Mouse (Mus musculus) G1E (cell line): ENCODE measurements around the gene Odf3b. TPM values are rescaled to one million over a fixed set of nuclear protein-coding genes. Genes with fewer than 3 reads are reported as not detected.
A peak's percentile ranks its signal among the peaks of the same experiment; 100 is the strongest.

Experiments used
- ATAC-seq: 2 replicates; pipeline ENCODE4 v1.8.0; 2016; ENCODE audit warnings: mild to moderate bottlenecking; ENCODE audit not compliant: insufficient number of reproducible peaks, poor library complexity, low FRiP score, severe bottlenecking; ENCODE audit errors: extremely low read depth
- DNase-seq: peaks from one replicate; pipeline ENCODE4 v3.0.0; 2012; ENCODE audit warnings: low spot score
- H3K27me3 ChIP-seq: 2 replicates; pipeline ENCODE4 v1.6.1; 2012; ENCODE audit warnings: mild to moderate bottlenecking, low read length, inconsistent platforms; ENCODE audit not compliant: insufficient read depth
- H3K36me3 ChIP-seq: replicated peaks from 2 replicates; pipeline ENCODE3; 2012; ENCODE audit warnings: mild to moderate bottlenecking, inconsistent platforms
- H3K4me1 ChIP-seq: 2 replicates; pipeline ENCODE4 v1.6.1; 2012; ENCODE audit warnings: low read depth, low read length, inconsistent platforms, mixed read lengths; ENCODE audit not compliant: insufficient read depth
- H3K4me3 ChIP-seq: 2 replicates; pipeline ENCODE4 v1.5.1; 2012; ENCODE audit warnings: low read depth, mild to moderate bottlenecking, inconsistent platforms, low read length, moderate library complexity, mixed read lengths
- H3K9me3 ChIP-seq: replicated peaks from 2 replicates; pipeline ENCODE4 v1.6.1; 2012; ENCODE audit warnings: inconsistent platforms
- CTCF ChIP-seq: IDR thresholded peaks from 2 replicates; pipeline ENCODE4 v1.5.1; 2012; ENCODE audit warnings: low read depth, low read length, inconsistent platforms, mixed read lengths
- GATA1 ChIP-seq: IDR thresholded peaks from 2 replicates; pipeline ENCODE4 v1.6.1; 2012; ENCODE audit warnings: borderline replicate concordance, low read length, inconsistent platforms, mixed read lengths
- GATA2 ChIP-seq: IDR thresholded peaks from 2 replicates; pipeline ENCODE4 v1.6.1; 2012; ENCODE audit warnings: low read depth, low read length, inconsistent platforms, borderline replicate concordance
- POLR2AphosphoS5 ChIP-seq: IDR thresholded peaks from 2 replicates; pipeline ENCODE4 v1.6.1; 2012; ENCODE audit warnings: low read depth, low read length, inconsistent platforms; ENCODE audit not compliant: insufficient replicate concordance
- TAL1 ChIP-seq: conservative IDR thresholded peaks from 2 replicates; pipeline ENCODE4 v1.6.1; 2012; ENCODE audit warnings: low read depth, low read length, inconsistent platforms, mixed read lengths
- polyA plus RNA-seq: library from polyadenylated mRNA; stranded (reverse); fragments of >175 nt; gene quantifications from 2 replicates; pipeline ENCODE4 v1.2.3, GENCODE M21; 2012
- total RNA-seq, 2 experiments: library from RNA; stranded (forward) in 1 of 2; stranded (reverse) in 1 of 2; fragments of 200-1000 nt in 1 of 2; fragments of >200 nt in 1 of 2; fragmentation: Nextera tagmentation in 1 of 2; gene quantifications; 2 replicates each; pipeline ENCODE4 v1.2.3; 2014 to 2017

Odf3b gene
- total and polyA plus RNA-seq, 3 experiments, result not detected

DNA sequence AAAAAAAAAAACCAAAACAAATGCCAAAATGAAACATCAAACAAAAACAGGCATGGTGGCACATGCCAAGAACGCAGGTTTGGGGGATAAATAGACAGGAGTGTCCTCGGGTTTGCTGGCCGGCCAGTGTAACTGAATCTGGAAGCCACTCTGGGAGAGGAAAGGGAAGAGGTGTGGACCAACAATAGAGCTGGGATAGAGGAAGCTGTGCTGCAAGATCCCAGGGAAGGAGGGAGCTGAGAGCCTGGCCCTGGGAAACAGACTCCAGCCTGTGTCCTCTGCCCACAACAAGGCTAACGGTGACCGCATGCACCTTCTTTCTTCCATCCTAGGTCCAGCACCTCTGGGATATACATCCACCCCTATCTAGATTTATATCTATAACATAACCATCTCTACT is 28.6 kb downstream of the Odf3b start:
- DNase-seq, result no peak
- Histone ChIP-seq H3K9me3 (no peaks in the 10 kb centered on the region), H3K36me3 (peaks cover 54% of the 10 kb centered on the region), H3K27me3 (no peaks in the 10 kb centered on the region), H3K4me1 (peaks cover 20% of the 10 kb centered on the region), H3K4me3 (no peak overlapping the region)
- no peak for ATAC-seq
- TF ChIP-seq GATA1, result no peak
- TF ChIP-seq POLR2AphosphoS5, result no peak
- no peak for TF ChIP-seq GATA2
- no peak for TF ChIP-seq TAL1
- TF ChIP-seq CTCF, result no peak

DNA sequence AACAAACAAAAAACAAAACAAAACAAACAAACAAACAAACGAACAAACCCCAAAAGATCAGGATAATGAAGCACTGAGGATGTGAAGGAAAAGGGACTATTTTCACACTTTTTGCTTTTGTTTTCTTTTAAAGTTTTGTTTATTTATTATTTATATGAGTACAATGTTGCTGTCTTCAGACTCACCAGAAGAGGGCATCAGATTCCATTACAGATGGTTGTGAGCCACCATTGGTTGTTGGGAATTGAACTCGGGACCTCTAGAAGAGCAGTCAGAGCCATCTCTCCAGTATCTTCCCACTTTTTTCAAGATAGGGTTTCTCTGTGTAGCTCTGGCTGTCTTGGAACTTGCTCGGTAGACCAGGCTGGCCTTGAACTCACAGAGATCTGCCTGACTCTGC is 35.8 kb downstream of the Odf3b start:
- no peaks in the 10 kb centered on the region for H3K9me3 ChIP-seq
- no peak for ATAC-seq
- TF ChIP-seq CTCF, result no peak
- no peak for TF ChIP-seq TAL1
- no peak for TF ChIP-seq GATA2
- no peak for TF ChIP-seq GATA1
- no peak for TF ChIP-seq POLR2AphosphoS5
- DNase-seq, result no peak
- H3K27me3 ChIP-seq, result peaks cover 6% of the 10 kb centered on the region; the same call in 1 of the 2 replicates
- H3K4me1 ChIP-seq, result peaks cover 7% of the 10 kb centered on the region
- no peaks in the 10 kb centered on the region for H3K36me3 ChIP-seq
- no peak overlapping the region for H3K4me3 ChIP-seq

DNA sequence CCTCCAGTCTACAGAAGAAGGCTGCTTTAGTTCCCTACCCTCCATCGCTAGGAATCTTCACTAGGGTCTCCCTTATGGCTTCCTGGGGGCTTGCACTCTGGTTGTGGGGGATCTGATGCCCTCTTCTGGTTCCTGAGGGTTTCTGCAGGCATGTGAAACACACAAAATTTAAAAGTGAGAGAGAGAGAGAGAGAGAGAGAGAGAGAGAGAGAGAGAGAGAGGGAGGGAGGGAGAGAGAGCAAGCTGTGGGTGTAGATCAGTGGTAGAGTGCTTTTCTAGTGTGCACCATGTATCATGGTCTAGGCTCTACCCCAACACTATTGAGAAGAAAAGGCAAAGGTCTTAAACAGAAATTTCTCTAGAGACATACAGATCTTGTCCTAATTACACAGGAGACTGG is 37.4 kb downstream of the Odf3b start:
- no peaks in the 10 kb centered on the region for H3K9me3 ChIP-seq
- no peak overlapping the region for H3K4me3 ChIP-seq
- no peak for TF ChIP-seq CTCF
- TF ChIP-seq POLR2AphosphoS5, result no peak
- no peak for DNase-seq
- no peaks in the 10 kb centered on the region for H3K36me3 ChIP-seq
- no peak for ATAC-seq
- H3K27me3 ChIP-seq, result peaks cover 9% of the 10 kb centered on the region; the same call in 1 of the 2 replicates
- H3K4me1 ChIP-seq, result peaks cover 7% of the 10 kb centered on the region

DNA sequence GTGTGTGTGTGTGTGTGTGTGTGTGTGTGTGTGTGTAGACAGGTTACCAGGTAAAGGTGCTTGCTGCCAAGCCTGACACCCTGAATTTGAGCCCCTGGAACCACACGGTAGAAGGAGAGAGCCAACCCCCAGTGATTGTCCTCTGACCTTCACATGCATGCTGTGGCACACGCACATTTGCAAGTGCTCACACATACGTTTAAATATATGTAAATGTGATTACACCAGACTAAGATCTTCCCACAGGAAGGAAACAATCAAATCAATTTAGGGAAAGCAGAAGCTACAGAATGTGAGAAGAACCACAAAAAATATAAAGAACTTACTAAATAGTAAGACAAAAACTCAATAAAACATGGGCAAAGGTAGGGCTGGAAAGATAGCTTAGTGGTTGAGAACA is 38.9 kb downstream of the Odf3b start:
- peaks cover 22% of the 10 kb centered on the region; the same call in 1 of the 2 replicates for H3K27me3 ChIP-seq
- peaks cover 7% of the 10 kb centered on the region for H3K4me1 ChIP-seq
- no peaks in the 10 kb centered on the region for H3K9me3 ChIP-seq
- DNase-seq (no peak), ATAC-seq (no peak)
- H3K4me3 ChIP-seq, result peak overlapping the region; percentile 13; the same call in 1 of the 2 replicates
- H3K36me3 ChIP-seq, result no peaks in the 10 kb centered on the region
- TF ChIP-seq CTCF (no peak), GATA1 (no peak), POLR2AphosphoS5 (no peak), TAL1 (no peak), GATA2 (no peak)

DNA sequence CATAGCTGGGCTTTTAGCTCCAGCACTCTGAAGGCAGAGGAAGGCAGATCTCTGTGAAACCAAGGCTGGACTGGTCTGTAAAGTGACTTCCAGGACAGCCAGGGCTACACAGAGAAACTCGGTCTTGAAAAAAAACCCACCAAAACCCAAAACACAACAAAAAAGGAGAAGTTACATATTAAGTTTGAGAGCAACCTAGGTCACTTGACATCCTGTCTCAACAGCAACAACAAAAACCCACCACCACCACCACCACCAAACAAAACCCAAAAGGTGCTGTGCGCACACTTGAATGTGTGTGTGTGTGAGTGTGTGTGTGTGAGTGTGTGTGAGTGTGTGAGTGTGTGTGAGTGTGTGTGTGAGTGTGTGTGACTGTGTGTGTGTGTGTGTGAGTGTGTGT is 39.4 kb downstream of the Odf3b start:
- peaks cover 26% of the 10 kb centered on the region for H3K27me3 ChIP-seq
- TF ChIP-seq GATA2 (no peak), GATA1 (no peak), CTCF (no peak), POLR2AphosphoS5 (no peak), TAL1 (no peak)
- H3K4me3 ChIP-seq, result peak overlapping the region; percentile 13; the same call in 1 of the 2 replicates
- no peak for ATAC-seq
- H3K4me1 ChIP-seq, result peaks cover 7% of the 10 kb centered on the region
- no peak for DNase-seq
- no peaks in the 10 kb centered on the region for H3K9me3 ChIP-seq
- H3K36me3 ChIP-seq, result no peaks in the 10 kb centered on the region

DNA sequence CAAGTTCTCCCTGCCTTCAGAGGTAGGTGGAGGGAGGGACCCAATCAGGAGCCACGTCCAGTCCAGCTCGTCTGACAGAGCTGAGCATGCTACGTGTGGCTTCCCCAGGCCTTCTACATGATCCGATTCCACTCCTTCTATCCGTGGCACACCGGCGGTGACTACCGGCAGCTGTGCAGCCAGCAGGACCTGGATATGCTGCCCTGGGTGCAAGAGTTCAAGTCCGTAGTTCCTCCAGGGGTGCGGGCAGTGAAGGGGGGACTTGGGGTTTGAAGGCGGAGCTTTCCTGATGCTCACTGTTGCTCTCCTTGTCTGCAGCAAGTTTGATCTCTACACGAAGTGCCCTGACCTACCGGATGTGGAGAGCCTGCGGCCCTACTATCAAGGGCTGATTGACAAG is 42.7 kb downstream of the Odf3b start:
- ATAC-seq (no peak), DNase-seq (no peak)
- no peaks in the 10 kb centered on the region for H3K36me3 ChIP-seq
- peaks cover 32% of the 10 kb centered on the region for H3K27me3 ChIP-seq
- TF ChIP-seq GATA2, result no peak
- no peak for TF ChIP-seq TAL1
- TF ChIP-seq CTCF, result no peak
- TF ChIP-seq POLR2AphosphoS5, result no peak
- TF ChIP-seq GATA1, result no peak
- H3K9me3 ChIP-seq, result no peaks in the 10 kb centered on the region
- no peak overlapping the region for H3K4me3 ChIP-seq
- H3K4me1 ChIP-seq, result peaks cover 7% of the 10 kb centered on the region
